Mouse (Mus musculus): Measurements from ENCODE around the gene Sgk1.
A peak's percentile ranks its signal among the peaks of the same experiment; 100 is the strongest.

The Sgk1 gene

GRCm38 (mm10) chr10:22007160-22007801 is 125.3 kb downstream of the Sgk1 start:
- no peak for DNase-seq

GRCm38 (mm10) chr10:22007802-22008172 is 125.8 kb downstream of the Sgk1 start:
- DNase-seq = peak; percentile 78

GRCm38 (mm10) chr10:22010088-22010818 is 128.3 kb downstream of the Sgk1 start:
- DNase-seq = peak; percentile 86

- no peak for DNase-seq
Measured at GRCm38 (mm10) chr10:22017469-22018159, 135.6 kb downstream of the Sgk1 start.

- DNase-seq = no peak
Measured at GRCm38 (mm10) chr10:22018618-22019017, 136.6 kb downstream of the Sgk1 start.

- DNase-seq = peak; percentile 45
Measured at GRCm38 (mm10) chr10:22034303-22034702, 152.3 kb downstream of the Sgk1 start.

GRCm38 (mm10) chr10:22036256-22036655 is 154.3 kb downstream of the Sgk1 start:
- DNase-seq = peak; percentile 72

Data from kidney, adult 9 months (tissue).